Mouse (Mus musculus): ENCODE data around the gene Vmn1r113.
"Not testable (repeated sequence)": the region's sequence is repeated elsewhere in the genome, so short reads cannot be mapped to it uniquely, and the experiment has no call there.

Gene Vmn1r113

DNA sequence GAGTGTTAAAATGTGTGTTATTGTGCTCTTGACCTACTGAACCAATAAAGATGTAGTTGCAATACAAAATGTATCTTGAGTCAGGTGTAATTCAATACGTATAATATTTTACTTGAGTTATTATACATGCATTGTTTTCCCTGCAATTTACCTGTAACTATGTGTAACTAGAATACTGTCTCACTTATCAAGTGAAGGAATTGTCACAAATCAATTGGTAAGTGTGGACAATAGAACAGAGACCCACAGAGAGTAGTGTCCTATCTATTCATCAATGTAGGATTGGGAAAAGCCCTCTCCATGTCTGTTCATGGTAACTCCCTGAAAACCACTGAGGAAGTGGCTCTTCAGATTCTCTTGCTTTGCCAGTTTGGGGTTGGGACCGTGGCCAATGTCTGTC is at the start of gene Vmn1r113:
Gene Vmn1r113 (plus strand): TSS at position 301 of the 400 bp plus-strand sequence.
- DNase-seq, result not testable (repeated sequence)

DNA sequence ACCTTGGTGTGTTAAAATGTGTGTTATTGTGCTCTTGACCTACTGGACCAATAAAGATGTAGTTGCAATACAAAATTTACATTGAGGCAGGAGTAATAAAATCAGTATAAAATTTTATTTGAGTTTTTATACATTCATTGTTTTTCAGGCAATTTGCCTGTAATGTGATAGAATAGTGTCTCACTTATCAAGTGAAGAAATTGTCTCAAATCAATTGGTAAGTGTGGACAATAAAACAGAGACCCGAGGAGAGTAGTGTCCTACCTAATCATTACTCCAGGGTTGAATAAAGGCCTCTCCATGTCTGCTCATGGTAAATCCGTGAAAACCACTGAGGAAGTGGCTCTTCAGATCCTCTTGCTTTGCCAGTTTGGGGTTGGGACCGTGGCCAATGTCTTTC is 16.2 kb upstream of the Vmn1r113 start, which contains the start of gene Vmn1r112:
Gene Vmn1r112 (plus strand): TSS at position 301 of the 400 bp plus-strand sequence.
- DNase-seq, result not testable (repeated sequence)

DNA sequence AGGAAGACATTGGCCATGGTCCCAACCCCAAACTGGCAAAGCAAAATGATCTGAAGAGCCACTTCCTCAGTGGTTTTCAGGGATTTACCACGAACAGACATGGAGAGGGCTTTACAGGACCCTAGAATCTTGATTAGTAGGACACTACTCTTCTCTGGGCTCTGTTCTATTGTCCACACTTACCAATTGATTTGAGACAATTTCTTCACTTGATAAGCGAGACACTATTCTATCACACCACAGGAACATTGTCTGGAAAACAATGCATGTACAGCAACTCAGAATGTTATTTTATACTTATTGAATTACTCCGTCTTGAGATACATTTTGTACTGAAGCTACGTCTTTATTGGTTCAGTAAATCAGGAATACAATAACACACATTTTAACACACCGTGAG is 25.0 kb downstream of the Vmn1r113 start, which contains the start of gene Vmn1r114:
Gene Vmn1r114 (minus strand): TSS at position 101 of the 400 bp plus-strand sequence.
- not testable (repeated sequence) for DNase-seq

Measured in cerebellum, adult 9-11 months (tissue).